Mouse (Mus musculus): ENCODE data around the gene Lst1.

GRCm38 (mm10) chr17:35226561-35227046 lies 38.4 kb upstream of the Lst1 start:
- TF ChIP-seq EP300 (IDR thresholded peaks at IDR 0.05; ENCODE audit: low read depth), result no peak
- TF ChIP-seq CTCF (IDR thresholded peaks at IDR 0.05; ENCODE audit: low read depth), result no peak

Data from liver, embryonic 14.5 days (tissue).